16 mouse cellular contexts compared by ENCODE assay signal in genomic region chr16:76685562-76685961, GRCm38 (mm10).
A peak's percentile ranks its signal among the peaks of the same experiment; 100 is the strongest.
DNase-seq lines count a peak whose midpoint lies in the region; ATAC-seq and TF ChIP-seq lines count a peak whose summit lies in the region.
"Had no signal": no experiment of that assay in that cellular context is flagged by ENCODE, and none has a peak within 500 bp of the region (broad histone marks: within the 10 kb centered on the region; RNA-seq: fewer than 3 reads in every experiment).

No protein-coding gene starts in this region.

- no peaks in the 10 kb centered on the region for H3K36me3 ChIP-seq in kidney, postnatal 0 days (ENCODE audit: insufficient read depth, low read length)
- no peaks in the 10 kb centered on the region for H3K36me3 ChIP-seq in hindbrain, embryonic 16.5 days (ENCODE audit: control insufficient read depth, insufficient read depth, low read length)
- no peaks in the 10 kb centered on the region for H3K36me3 ChIP-seq in neural tube, embryonic 14.5 days (ENCODE audit: control insufficient read depth, insufficient read depth, low read length)
- H3K36me3 ChIP-seq: stomach, embryonic 15.5 days had no signal

- no peak overlapping the region for H3K9ac ChIP-seq in kidney, postnatal 0 days (ENCODE audit: low read depth, low read length)
- no peak overlapping the region for H3K9ac ChIP-seq in hindbrain, embryonic 16.5 days (ENCODE audit: low read depth, low read length)
- H3K9ac ChIP-seq in neural tube, embryonic 14.5 days (replicated peaks; ENCODE audit: low read depth, low read length), result no peak overlapping the region
- H3K9ac ChIP-seq: stomach, embryonic 15.5 days had no signal

- H3K9me3 ChIP-seq in kidney, postnatal 0 days (replicated peaks; ENCODE audit: low read length), result no peaks in the 10 kb centered on the region
- no peaks in the 10 kb centered on the region for H3K9me3 ChIP-seq in hindbrain, embryonic 16.5 days (ENCODE audit: control insufficient read depth, low read length)
- no peaks in the 10 kb centered on the region for H3K9me3 ChIP-seq in neural tube, embryonic 14.5 days (ENCODE audit: control insufficient read depth, low read length)
- H3K9me3 ChIP-seq: stomach, embryonic 15.5 days had no signal

- H3K27ac ChIP-seq in kidney, postnatal 0 days, result no peak overlapping the region
- no peak overlapping the region for H3K27ac ChIP-seq in hindbrain, embryonic 16.5 days (ENCODE audit: low read depth, low read length)
- H3K27ac ChIP-seq in neural tube, embryonic 14.5 days (ENCODE audit: low read depth, low read length), result no peak overlapping the region
- H3K27ac ChIP-seq: stomach, embryonic 15.5 days had no signal

- TF ChIP-seq CTCF in kidney, postnatal 0 days (IDR thresholded peaks at IDR 0.05; ENCODE audit: low read depth), result no peak

- no peak for ATAC-seq in kidney, postnatal 0 days (replicated peaks; ENCODE audit: low FRiP score, low read depth)
- ATAC-seq in hindbrain, embryonic 16.5 days, result peak; percentile 81
- peak; percentile 65; the same call in 1 of the 2 replicates for ATAC-seq in neural tube, embryonic 14.5 days (ENCODE audit: low read depth)

- H3K27me3 ChIP-seq in kidney, postnatal 0 days (ENCODE audit: insufficient read depth, low read length), result no peaks in the 10 kb centered on the region
- no peaks in the 10 kb centered on the region for H3K27me3 ChIP-seq in hindbrain, embryonic 16.5 days (replicated peaks; ENCODE audit: control insufficient read depth, insufficient read depth, low read length)
- H3K27me3 ChIP-seq in neural tube, embryonic 14.5 days (ENCODE audit: control insufficient read depth, insufficient read depth, low read length), result no peaks in the 10 kb centered on the region
- H3K27me3 ChIP-seq: stomach, embryonic 15.5 days had no signal

- no peak overlapping the region for H3K4me3 ChIP-seq in kidney, postnatal 0 days (replicated peaks; ENCODE audit: low read depth, low read length)
- no peak overlapping the region for H3K4me3 ChIP-seq in hindbrain, embryonic 16.5 days (ENCODE audit: low read length)
- H3K4me3 ChIP-seq in neural tube, embryonic 14.5 days (ENCODE audit: low read depth, low read length), result no peak overlapping the region
- H3K4me3 ChIP-seq: erythroblast, embryonic 14.5 days; stomach, embryonic 15.5 days had no signal

- no peaks in the 10 kb centered on the region for H3K4me1 ChIP-seq in kidney, postnatal 0 days (replicated peaks; ENCODE audit: insufficient read depth, low read length)
- H3K4me1 ChIP-seq in hindbrain, embryonic 16.5 days (ENCODE audit: control insufficient read depth, insufficient read depth, low read depth, low read length), result no peaks in the 10 kb centered on the region
- no peaks in the 10 kb centered on the region; the same call in 1 of the 2 replicates for H3K4me1 ChIP-seq in neural tube, embryonic 14.5 days (ENCODE audit: control insufficient read depth, insufficient read depth, low read length)
- H3K4me1 ChIP-seq: stomach, embryonic 15.5 days had no signal

- DNase-seq in kidney, postnatal 0 days (ENCODE audit: low spot score), result peak; percentile 12
- DNase-seq in kidney, adult 18-20 months, result no peak
- peak; percentile 21 for DNase-seq in embryo, embryonic 11 days
- no peak for DNase-seq in ovary, postnatal 10 days (ENCODE audit: low spot score)
- no peak for DNase-seq in ovary, adult 18-20 months (ENCODE audit: low spot score)
- DNase-seq in T-cell, adult 2 months (ENCODE audit: low spot score), result no peak
- DNase-seq: adrenal gland, postnatal 36 days; cerebellum, adult 2 months; gastrocnemius, postnatal 25 days; kidney, adult 11 months; layer of hippocampus, adult 9-11 months; right cerebral cortex, postnatal 4 days had no signal

- no peak overlapping the region for H3K4me2 ChIP-seq in kidney, postnatal 0 days (ENCODE audit: low read length)
- H3K4me2 ChIP-seq in hindbrain, embryonic 16.5 days (ENCODE audit: low read length), result 0 out of 2 replicates have a peak overlapping the region, but pooled peaks have one; percentile 5
- H3K4me2 ChIP-seq in neural tube, embryonic 14.5 days (ENCODE audit: low read depth, low read length), result no peak overlapping the region
- H3K4me2 ChIP-seq: stomach, embryonic 15.5 days had no signal

- WGBS in kidney, postnatal 0 days, result 44% methylated on average over 8 of the region's 8 CpGs
- 20% methylated on average over 8 of the region's 8 CpGs for WGBS in hindbrain, embryonic 16.5 days
- WGBS in neural tube, embryonic 14.5 days, result 18% methylated on average over 8 of the region's 8 CpGs

Comparison
In these comparisons a context has a peak if more than half of its experiments do, and no peak if none do; other contexts are left out.
1. DNase-seq: peak in kidney, postnatal 0 days (single experiment) and embryo, embryonic 11 days (single experiment); none in kidney, adult 18-20 months (single experiment), ovary, postnatal 10 days (single experiment), ovary, adult 18-20 months (single experiment) and T-cell, adult 2 months (single experiment).